Mouse (Mus musculus): ENCODE results near the gene Mrpl32.

The Mrpl32 gene

DNA sequence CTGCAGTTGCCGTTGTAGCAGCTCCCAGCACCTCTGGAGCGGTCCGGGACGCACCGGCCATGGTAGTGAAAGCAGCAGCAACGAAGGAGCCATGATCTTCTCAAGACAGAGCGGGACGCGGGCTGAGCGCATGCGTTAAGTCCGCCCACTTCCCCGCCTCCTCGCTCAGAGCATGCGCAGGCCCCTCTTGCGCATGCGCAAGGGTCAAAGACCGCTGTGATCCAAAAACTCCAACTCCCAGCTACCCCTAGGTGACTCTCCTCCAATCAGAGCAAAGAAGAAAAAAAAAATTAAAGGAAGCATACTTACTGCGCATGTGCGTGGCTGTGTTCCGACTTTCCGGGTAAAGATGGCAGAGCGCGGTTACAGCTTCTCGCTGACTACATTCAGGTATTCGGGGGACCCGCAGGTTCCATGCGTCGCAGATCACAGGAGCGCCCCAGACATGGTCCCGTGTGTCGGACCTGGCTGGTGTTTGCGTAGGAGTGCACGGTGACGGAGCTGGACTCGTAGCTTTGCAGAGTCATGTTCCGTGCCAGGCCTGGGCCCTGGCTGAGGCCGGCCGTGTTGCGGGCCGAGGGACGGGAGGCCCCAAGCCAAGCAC, at the start of gene Mrpl32, which contains the start of gene Psma2:
TSS of gene Mrpl32 (minus strand) at position 240 of the 604 bp plus-strand sequence.
TSS of gene Psma2 (plus strand) at position 315 of the 604 bp plus-strand sequence.
- peak; percentile 98 for DNase-seq

DNA sequence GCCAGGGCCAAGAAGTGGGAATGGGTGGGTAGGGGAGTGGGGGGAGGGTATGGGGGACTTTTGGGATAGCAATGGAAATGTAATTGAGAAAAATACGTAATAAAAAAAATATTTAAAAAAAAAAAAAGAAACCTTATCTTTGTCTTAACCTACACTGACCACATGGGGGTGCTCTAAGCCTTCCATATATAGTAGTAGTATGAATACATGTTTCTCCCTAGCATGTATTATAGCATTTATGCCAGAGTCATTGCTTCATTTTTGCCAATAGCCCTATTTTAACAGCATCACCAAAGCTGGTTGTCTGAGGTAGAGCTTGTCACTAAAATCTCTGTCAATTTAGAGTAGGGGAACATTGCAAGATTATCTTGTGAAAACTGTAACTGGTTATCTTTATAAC, 36.3 kb upstream of the Mrpl32 start:
- DNase-seq: peak; percentile 37

DNA sequence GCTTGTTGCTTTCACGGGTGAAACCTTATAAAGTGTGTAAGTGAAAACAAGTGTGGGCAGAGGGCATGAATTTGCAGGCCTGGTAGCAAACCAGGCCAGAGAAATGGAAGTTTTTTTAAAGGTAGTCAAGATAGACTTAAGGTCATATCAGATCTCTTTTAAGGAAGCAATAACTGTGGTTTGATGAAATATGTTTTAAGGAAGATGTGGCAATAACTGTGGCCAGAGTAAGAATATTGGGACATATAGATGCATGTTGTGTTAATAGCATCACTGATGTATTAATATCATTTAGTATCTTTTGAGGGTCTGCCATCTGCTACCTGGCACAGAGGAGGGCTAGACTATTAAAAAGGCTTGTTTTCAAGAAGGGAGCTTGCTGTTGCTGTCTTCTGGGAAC, 27.0 kb upstream of the Mrpl32 start:
- no peak for DNase-seq

DNA sequence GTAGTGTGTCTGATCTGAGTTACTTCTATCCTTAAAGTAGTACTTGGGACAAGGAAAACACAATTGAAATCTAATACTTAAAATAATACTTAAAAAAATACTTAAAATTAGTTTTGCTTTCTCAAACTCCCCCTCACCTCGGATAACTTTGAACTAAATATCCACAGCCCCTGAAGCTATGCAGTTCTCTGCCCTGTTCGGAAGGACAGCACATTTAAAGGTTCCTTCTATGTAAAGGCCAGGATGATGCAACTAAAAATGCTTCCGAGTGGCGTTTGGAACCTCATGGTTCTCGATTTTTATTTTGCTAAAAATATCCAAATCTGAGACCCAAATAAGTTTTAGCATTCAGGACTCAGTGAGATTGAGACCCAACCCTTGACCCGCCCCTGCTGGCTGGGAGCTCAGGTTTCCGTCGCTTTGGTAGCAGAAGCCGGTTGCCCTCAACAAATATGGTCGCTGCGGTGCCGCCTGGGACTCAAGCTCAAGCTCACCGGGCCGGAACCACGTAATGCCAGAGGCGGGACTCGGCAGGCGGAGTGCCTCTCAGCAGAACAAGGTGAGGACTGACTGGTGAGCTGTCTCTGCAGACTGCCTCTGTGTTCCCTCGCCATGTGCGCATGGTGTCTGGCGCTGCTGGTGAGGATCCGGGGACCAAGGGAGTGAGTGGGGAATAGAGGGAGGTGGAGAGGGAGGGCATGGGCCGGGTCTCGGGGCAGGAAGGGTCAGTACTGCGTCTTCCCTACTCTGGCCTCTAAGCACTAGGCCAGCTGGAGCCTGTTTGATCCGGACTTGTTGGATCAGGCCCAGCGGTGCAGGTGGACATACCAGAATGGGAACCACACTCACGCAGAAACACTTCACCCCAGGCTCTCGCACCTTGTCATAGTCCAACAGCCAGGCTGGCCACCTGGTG, 17.0 kb upstream of the Mrpl32 start, which contains the start of gene AW209491:
TSS of gene AW209491 (plus strand) at position 429 of the 916 bp plus-strand sequence.
- DNase-seq: peak; percentile 98

DNA sequence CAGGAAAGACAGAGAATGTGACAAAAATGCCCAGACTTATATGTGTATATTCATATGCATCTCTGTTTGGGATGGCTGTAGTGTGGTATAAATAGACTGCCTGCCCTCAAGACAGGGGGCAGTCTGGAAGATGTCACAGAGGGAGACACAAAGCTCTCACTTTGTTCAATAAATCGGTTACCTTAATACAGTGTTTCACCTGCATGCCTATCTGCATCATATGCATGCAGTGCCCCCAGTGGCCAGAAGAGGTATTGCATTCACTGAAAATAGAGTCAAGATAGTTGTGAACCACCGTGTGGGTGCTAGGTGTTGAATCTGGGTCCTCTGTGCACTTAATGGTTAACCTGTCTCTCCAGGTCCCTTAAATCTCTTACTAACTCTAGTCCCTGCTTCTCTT, 5.8 kb upstream of the Mrpl32 start:
- DNase-seq: peak; percentile 80

- DNase-seq: no peak
Observed at GRCm38 (mm10) chr13:14613553-14613952, 588 bp upstream of the Mrpl32 start.

DNA sequence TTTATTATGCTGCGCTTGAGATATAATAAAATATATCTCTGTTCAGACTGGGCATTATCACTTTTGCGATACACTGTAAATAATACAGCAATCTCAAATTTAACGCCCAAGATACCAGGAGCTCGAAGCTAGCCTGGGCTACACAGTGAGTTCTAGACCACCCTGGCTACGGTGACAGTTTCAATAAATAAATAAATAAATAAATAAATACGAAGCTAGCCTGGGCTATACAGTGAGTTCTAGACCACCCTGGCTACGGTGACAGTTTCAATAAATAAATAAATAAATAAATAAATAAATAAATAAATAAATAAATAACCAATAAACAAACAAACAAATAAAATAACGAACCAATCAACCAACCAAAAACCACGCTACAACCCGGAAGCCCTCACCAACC, 502 bp downstream of the Mrpl32 start:
- no peak for DNase-seq

GRCm38 (mm10) chr13:14607616-14608015, 5.3 kb downstream of the Mrpl32 start:
- DNase-seq: no peak

GRCm38 (mm10) chr13:14602744-14603143, 10.2 kb downstream of the Mrpl32 start:
- no peak for DNase-seq

DNA sequence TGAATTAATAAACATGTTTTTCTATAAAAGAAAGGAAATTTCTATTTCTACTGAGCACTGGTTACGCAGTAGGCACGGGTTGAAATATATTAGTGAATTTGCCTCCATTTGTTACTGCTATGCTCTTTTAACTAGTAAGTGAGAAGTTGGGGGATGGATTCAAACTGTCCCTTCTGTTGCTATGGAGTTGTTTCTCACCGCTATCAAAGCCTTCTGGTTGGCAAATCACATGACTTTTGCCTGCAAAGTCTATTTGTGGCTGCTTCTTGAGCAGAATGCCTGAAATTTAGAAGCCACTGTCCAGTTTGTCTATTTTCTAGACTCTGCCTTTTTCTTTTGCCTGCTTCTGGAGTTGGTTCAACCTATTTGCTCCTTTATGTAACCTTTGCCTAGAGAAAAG, 32.6 kb downstream of the Mrpl32 start:
- DNase-seq: no peak

- no peak for DNase-seq
Observed at GRCm38 (mm10) chr13:14574128-14574527, 38.8 kb downstream of the Mrpl32 start.

DNA sequence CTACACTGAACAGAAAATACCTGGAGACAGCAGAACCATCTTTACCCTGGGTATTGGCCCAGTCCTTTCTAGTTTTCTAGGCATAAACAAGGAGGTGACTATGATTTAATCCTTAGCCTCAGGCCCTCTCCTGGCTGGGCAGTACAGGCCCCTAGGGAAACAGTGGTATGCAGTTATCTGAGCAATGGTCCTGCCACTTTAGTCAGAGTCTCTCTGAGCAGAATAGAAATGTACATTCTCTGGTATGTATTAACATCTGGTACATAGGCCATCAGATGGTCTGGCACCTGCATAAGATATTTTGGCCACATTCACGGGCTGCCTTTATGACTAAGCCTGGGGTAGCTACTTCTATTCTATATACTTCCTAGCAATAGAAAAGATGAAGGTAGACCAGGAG, 51.6 kb downstream of the Mrpl32 start:
- DNase-seq: no peak
